Mouse (Mus musculus) heart, embryonic 13.5 days (tissue): Measurements from ENCODE around the gene Slc39a3. TPM values are rescaled to one million over a fixed set of nuclear protein-coding genes. Genes with fewer than 3 reads are reported as not detected.
"Not testable (repeated sequence)": the region's sequence is repeated elsewhere in the genome, so short reads cannot be mapped to it uniquely, and the experiment has no call there.

Experiments
- ATAC-seq: fragments of 200-750 bp; cut with Nextera tagmentation; 2 replicates; pipeline ENCODE4 v1.8.0; 2017; ENCODE audit warnings: moderate TSS enrichment; ENCODE audit not compliant: insufficient number of reproducible peaks, low FRiP score, low TSS enrichment; ENCODE audit errors: extremely low read depth
- H3K27ac ChIP-seq: fragments of 300-500 bp; sonication (generic); replicated peaks from 2 replicates; pipeline ENCODE4 v1.5.1; 2015; ENCODE audit warnings: moderate library complexity, mild to moderate bottlenecking, inconsistent platforms
- H3K27me3 ChIP-seq: fragments of 300-500 bp; sonication (generic); replicated peaks from 2 replicates; pipeline ENCODE4 v1.6.1; 2015; ENCODE audit warnings: mild to moderate bottlenecking, inconsistent platforms
- H3K36me3 ChIP-seq: fragments of 300-500 bp; sonication (generic); 2 replicates; pipeline ENCODE4 v1.6.1; 2015; ENCODE audit warnings: mild to moderate bottlenecking, inconsistent platforms
- H3K4me1 ChIP-seq: fragments of 300-500 bp; sonication (generic); 2 replicates; pipeline ENCODE4 v1.6.1; 2015; ENCODE audit warnings: inconsistent platforms
- H3K4me2 ChIP-seq: fragments of 300-500 bp; sonication (generic); 2 replicates; pipeline ENCODE4 v1.6.1; 2015; ENCODE audit warnings: inconsistent platforms, mild to moderate bottlenecking, moderate library complexity
- H3K4me3 ChIP-seq: fragments of 300-500 bp; sonication (generic); 2 replicates; pipeline ENCODE4 v1.5.1; 2015; ENCODE audit warnings: moderate library complexity, mild to moderate bottlenecking, inconsistent platforms
- H3K9ac ChIP-seq: fragments of 300-500 bp; sonication (generic); 2 replicates; pipeline ENCODE4 v1.6.1; 2015; ENCODE audit warnings: inconsistent platforms, mild to moderate bottlenecking, moderate library complexity
- H3K9me3 ChIP-seq: fragments of 300-500 bp; sonication (generic); 2 replicates; pipeline ENCODE4 v1.6.1; 2016; ENCODE audit warnings: inconsistent platforms
- WGBS: fragments of 180-500 bp; shearing (Covaris S2); methylation state at CpG from one replicate; pipeline ENCODE4 v1.1.7; 2015; ENCODE audit warnings: mixed read lengths; 5-methylcytosine and 5-hydroxymethylcytosine counted together
- polyA plus RNA-seq: library from polyadenylated mRNA; unstranded; fragments of >200 nt; fragmentation: Nextera tagmentation; extraction: Ambion mirVana; gene quantifications from 2 replicates; pipeline ENCODE4 v1.2.1, GENCODE M21; 2015

The Slc39a3 gene
- polyA plus RNA-seq, 1 experiment from 2014 or later = 8.2 TPM

- H3K27me3 ChIP-seq, ATAC-seq, H3K27ac ChIP-seq, H3K4me2 ChIP-seq, H3K9me3 ChIP-seq, H3K4me3 ChIP-seq, H3K36me3 ChIP-seq, H3K4me1 ChIP-seq, H3K9ac ChIP-seq: not testable (repeated sequence)
- WGBS = 77% methylated on average over 8 of the region's 8 CpGs
Measured at GRCm38 (mm10) chr10:81064519-81064918, 27.3 kb upstream of the Slc39a3 start.

DNA sequence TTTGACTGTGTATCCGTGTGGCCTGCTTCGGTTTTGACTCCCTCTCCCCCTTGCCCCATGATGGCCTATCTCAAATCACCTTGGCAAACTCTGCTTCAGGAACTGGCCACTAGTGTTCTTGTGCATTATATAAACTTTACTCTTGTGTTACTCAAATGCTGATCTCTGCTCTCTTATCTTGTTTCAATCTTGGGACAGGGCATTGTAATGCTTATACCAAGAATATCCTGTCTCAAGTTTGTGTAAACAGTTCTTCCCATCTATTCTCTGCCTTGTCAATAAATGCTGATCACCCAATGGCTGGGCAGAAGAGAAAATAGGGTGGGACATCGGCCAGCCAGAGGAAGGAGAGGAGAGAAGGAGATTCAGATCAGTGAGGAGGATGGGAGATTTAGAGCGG is 25.5 kb upstream of the Slc39a3 start:
- Histone ChIP-seq H3K9me3 (no peaks in the 10 kb centered on the region), H3K4me1 (peaks cover 20% of the 10 kb centered on the region), H3K36me3 (no peaks in the 10 kb centered on the region), H3K27ac (no peak overlapping the region), H3K4me2 (no peak overlapping the region), H3K4me3 (no peak overlapping the region), H3K9ac (no peak overlapping the region), H3K27me3 (no peaks in the 10 kb centered on the region)
- ATAC-seq = no peak
- WGBS = 58% methylated on average over 4 of the region's 4 CpGs

GRCm38 (mm10) chr10:81059603-81060543 is 22.6 kb upstream of the Slc39a3 start, which contains the start of gene Sgta:
Gene Sgta, minus strand, starts transcription at chr10:81060181.
- no peaks in the 10 kb centered on the region for H3K9me3 ChIP-seq
- H3K27ac ChIP-seq = peak within 1 kb of the TSS; percentile 61
- H3K36me3 ChIP-seq = peaks cover 6% of the 10 kb centered on the region; the same call in 1 of the 2 replicates
- H3K4me1 ChIP-seq = peaks cover 36% of the 10 kb centered on the region
- under 1% methylated on average over 48 of the region's 48 CpGs for WGBS
- no peaks in the 10 kb centered on the region for H3K27me3 ChIP-seq
- peak; percentile 89 for ATAC-seq
- peak within 1 kb of the TSS; percentile 92 for H3K4me3 ChIP-seq
- H3K4me2 ChIP-seq = peak within 1 kb of the TSS; percentile 93
- H3K9ac ChIP-seq = peak within 1 kb of the TSS; percentile 97

GRCm38 (mm10) chr10:81058896-81059295 is 21.7 kb upstream of the Slc39a3 start:
- H3K36me3 ChIP-seq = peaks cover 6% of the 10 kb centered on the region; the same call in 1 of the 2 replicates
- ATAC-seq = no peak
- no peaks in the 10 kb centered on the region for H3K9me3 ChIP-seq
- H3K4me1 ChIP-seq = peaks cover 39% of the 10 kb centered on the region
- peak overlapping the region; percentile 93 for H3K4me2 ChIP-seq
- H3K9ac ChIP-seq = peak overlapping the region; percentile 97
- peak overlapping the region; percentile 92 for H3K4me3 ChIP-seq
- no peak overlapping the region for H3K27ac ChIP-seq
- H3K27me3 ChIP-seq = no peaks in the 10 kb centered on the region
- 87% methylated on average over 6 of the region's 6 CpGs for WGBS

GRCm38 (mm10) chr10:81057406-81058130 is 20.3 kb upstream of the Slc39a3 start:
- WGBS = 89% methylated on average over 23 of the region's 23 CpGs
- Histone ChIP-seq H3K4me3 (no peak overlapping the region; the same call in 1 of the 2 replicates), H3K9me3 (no peaks in the 10 kb centered on the region), H3K36me3 (peaks cover 10% of the 10 kb centered on the region), H3K9ac (peak overlapping the region; percentile 97), H3K27ac (no peak overlapping the region), H3K27me3 (no peaks in the 10 kb centered on the region), H3K4me1 (peaks cover 39% of the 10 kb centered on the region), H3K4me2 (no peak overlapping the region)
- no peak for ATAC-seq

- H3K4me3 ChIP-seq, H3K9ac ChIP-seq, ATAC-seq, H3K27me3 ChIP-seq, H3K4me2 ChIP-seq, H3K27ac ChIP-seq, H3K9me3 ChIP-seq: not testable (repeated sequence)
- Histone ChIP-seq H3K36me3 (peaks cover 27% of the 10 kb centered on the region), H3K4me1 (peaks cover 39% of the 10 kb centered on the region)
- WGBS = 70% methylated on average over 11 of the region's 11 CpGs
Measured at GRCm38 (mm10) chr10:81055802-81056340, 18.6 kb upstream of the Slc39a3 start.

DNA sequence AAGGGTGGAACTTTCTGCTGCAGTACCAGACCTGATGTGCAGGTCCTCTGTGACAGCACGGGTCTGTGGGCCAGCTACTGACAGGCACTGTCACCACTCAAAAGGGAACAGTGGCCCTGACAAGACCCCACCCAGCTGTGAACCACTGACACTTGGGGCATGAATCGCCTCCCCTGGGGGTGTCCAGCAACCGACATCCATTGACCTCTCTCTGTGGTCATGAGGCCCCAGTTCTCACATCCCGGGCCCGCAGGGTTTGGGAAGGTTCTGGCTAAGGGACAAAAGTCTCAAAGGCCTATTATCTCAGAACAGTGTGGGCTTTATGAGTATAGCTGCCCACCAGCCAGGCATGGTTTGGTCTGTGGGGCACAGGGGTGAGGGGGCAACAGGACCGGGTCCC is 17.9 kb upstream of the Slc39a3 start:
- ATAC-seq = no peak
- no peak overlapping the region for H3K9ac ChIP-seq
- no peak overlapping the region for H3K4me3 ChIP-seq
- no peaks in the 10 kb centered on the region for H3K27me3 ChIP-seq
- H3K4me1 ChIP-seq = peaks cover 39% of the 10 kb centered on the region
- no peak overlapping the region for H3K4me2 ChIP-seq
- 82% methylated on average over 6 of the region's 6 CpGs for WGBS
- peaks cover 34% of the 10 kb centered on the region for H3K36me3 ChIP-seq
- no peak overlapping the region for H3K27ac ChIP-seq
- H3K9me3 ChIP-seq = no peaks in the 10 kb centered on the region

DNA sequence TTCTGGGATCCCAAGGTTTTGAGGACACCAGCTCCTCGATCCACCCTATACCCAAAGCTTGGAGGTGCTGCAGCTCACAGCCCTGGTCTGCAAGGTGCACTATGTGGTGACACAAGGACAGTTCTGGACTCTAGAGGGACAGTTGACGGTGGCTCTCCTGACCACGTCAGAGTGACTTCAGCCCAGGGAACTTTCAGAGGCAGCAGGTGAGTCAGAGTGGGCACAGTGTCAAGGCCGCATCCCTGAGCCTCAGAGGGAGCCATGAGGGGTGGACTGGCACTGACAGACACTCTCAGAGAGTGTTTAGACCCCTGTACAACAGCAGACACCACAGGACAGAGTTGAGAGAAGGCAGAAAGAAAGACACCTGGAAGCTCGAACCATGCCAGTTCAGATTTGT is 15.4 kb upstream of the Slc39a3 start:
- Histone ChIP-seq H3K4me2 (no peak overlapping the region), H3K36me3 (peaks cover 60% of the 10 kb centered on the region), H3K27me3 (no peaks in the 10 kb centered on the region), H3K27ac (no peak overlapping the region), H3K9me3 (no peaks in the 10 kb centered on the region), H3K4me1 (peaks cover 18% of the 10 kb centered on the region), H3K9ac (0 out of 2 replicates have a peak overlapping the region, but pooled peaks have one; percentile 28), H3K4me3 (no peak overlapping the region)
- WGBS = 80% methylated on average over 5 of the region's 5 CpGs
- no peak for ATAC-seq

DNA sequence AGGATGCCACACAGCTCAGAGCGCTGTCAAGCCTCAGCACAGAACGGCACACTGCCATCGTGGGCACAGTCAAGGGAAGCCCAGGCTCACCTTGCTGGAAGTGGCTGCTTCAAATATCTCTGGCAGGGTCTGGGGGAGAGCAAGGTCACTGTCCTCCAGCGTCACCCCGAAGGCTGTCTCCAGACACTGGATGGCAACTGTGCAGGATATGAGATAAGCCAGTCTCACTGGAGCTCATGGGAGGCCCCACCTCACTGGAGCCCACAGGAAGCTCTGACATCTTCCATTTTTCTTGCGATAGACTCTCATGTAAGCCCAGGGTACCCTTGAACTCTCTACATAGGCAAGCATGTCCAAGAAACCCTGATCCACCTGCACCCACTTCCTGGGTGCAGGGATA is 13.9 kb upstream of the Slc39a3 start:
- no peak overlapping the region for H3K27ac ChIP-seq
- 80% methylated on average over 6 of the region's 6 CpGs for WGBS
- no peak overlapping the region for H3K9ac ChIP-seq
- no peaks in the 10 kb centered on the region for H3K27me3 ChIP-seq
- no peaks in the 10 kb centered on the region for H3K9me3 ChIP-seq
- no peak for ATAC-seq
- no peak overlapping the region for H3K4me3 ChIP-seq
- 0 out of 2 replicates have a peak, but pooled peaks cover 4% of the 10 kb centered on the region for H3K4me1 ChIP-seq
- H3K4me2 ChIP-seq = no peak overlapping the region
- peaks cover 74% of the 10 kb centered on the region for H3K36me3 ChIP-seq

DNA sequence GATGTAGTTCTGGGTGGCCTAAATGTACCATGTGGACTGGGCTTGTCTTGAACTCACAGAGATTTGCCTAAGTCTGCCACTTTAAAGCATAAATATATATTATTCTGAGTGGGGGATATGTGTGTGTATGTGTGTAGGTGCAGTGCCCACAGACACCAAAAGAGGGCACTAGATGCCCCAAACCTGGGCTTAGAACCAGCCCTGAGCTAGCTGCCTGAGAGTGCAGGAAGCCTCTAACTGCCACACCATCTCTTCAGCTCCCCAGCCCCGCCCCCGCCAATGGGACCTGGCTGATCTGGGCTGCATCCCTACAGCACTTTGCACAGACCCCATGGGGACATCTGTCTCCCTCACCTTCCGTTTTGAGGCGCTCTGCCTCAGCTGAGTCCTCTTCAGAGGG is 13.4 kb upstream of the Slc39a3 start:
- 86% methylated on average over 3 of the region's 4 CpGs for WGBS
- Histone ChIP-seq H3K27ac (no peak overlapping the region), H3K4me1 (0 out of 2 replicates have a peak, but pooled peaks cover 4% of the 10 kb centered on the region), H3K9ac (no peak overlapping the region), H3K36me3 (peaks cover 78% of the 10 kb centered on the region), H3K9me3 (no peaks in the 10 kb centered on the region), H3K4me2 (no peak overlapping the region), H3K4me3 (no peak overlapping the region), H3K27me3 (no peaks in the 10 kb centered on the region)
- ATAC-seq = no peak

DNA sequence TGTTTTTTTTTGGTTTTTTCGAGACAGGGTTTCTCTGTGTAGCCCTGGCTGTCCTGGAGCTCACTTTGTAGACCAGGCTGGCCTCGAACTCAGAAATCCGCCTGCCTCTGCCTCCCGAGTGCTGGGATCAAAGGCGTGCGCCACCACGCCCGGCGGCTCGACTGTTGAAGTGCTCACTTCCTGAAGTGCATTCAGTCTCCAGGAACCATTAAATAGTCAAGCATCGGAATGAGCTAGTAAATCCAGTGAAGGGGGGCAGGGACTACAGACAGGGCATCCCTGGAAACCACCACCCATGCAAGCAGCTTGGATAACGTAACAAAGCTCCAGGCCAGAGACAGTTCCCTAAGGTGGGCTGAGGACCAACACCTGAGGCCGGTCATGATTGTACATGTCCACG is 8.0 kb upstream of the Slc39a3 start:
- H3K4me2 ChIP-seq, H3K9me3 ChIP-seq, H3K9ac ChIP-seq, H3K4me1 ChIP-seq, H3K27me3 ChIP-seq, H3K27ac ChIP-seq, H3K4me3 ChIP-seq, ATAC-seq: not testable (repeated sequence)
- WGBS = 89% methylated on average over 14 of the region's 14 CpGs
- peaks cover 79% of the 10 kb centered on the region for H3K36me3 ChIP-seq
